Mouse (Mus musculus) Patski (cell line): ENCODE measurements around the gene Ano1. TPM values are rescaled to one million over a fixed set of nuclear protein-coding genes. Genes with fewer than 3 reads are reported as not detected.

Experiments
- ATAC-seq: fragments of 100-300 bp; one replicate; pipeline ENCODE4 v1.8.0; 2021
- CTCF ChIA-PET: fragments of 350-600 bp; sonication (Branson Sonifier 250); formaldehyde crosslinking; loops from one replicate; lab custom pipeline; 2022; ENCODE audit warnings: inconsistent platforms; lab: Charles Lee
- POLR2A ChIA-PET: fragments of 350-600 bp; sonication (Branson Sonifier 250); formaldehyde crosslinking; loops from one replicate; lab custom pipeline; 2022; ENCODE audit warnings: antibody characterized with exemption, inconsistent platforms; lab: Charles Lee
- DNase-seq: peaks from one replicate; pipeline ENCODE4 v3.0.0-alpha.2; 2011; ENCODE audit warnings: low read depth, low spot score
- H3K27me3 ChIP-seq: fragments of 371-371 bp; one replicate; pipeline ENCODE4 v1.5.1; 2021
- CTCF ChIP-seq: fragments of 100-300 bp; IDR thresholded peaks from one replicate; pipeline ENCODE4 v1.5.1; 2021
- in situ Hi-C: fragments of 300-500 bp; cut with MboI; formaldehyde crosslinking; loops from 3 replicates; pipeline ENCODE4 v1.11.1; 2018; ENCODE audit warnings: low pct_unique_long_range_greater_than_20kb, mixed read lengths
- polyA plus RNA-seq: library from polyadenylated mRNA; unstranded; gene quantifications from one replicate; pipeline ENCODE4 v1.2.3, GENCODE M21; 2021

Ano1 gene
- polyA plus RNA-seq, 1 experiment from 2014 or later, result 0.49 TPM

GRCm38 (mm10) chr7:144784176-144784575 lies 32.4 kb upstream of the Ano1 start:
- DNase-seq (no peak), ATAC-seq (no peak)
- no peak for TF ChIP-seq CTCF
- ChIA-PET POLR2A (no interaction called here), CTCF (interaction anchor here (2.9 kb wide), 1 partner anchor 197 kb away, joined by 12 read pairs; no protein-coding TSS in a partner anchor)
- peaks cover 20% of the 10 kb centered on the region for H3K27me3 ChIP-seq
- in situ Hi-C loops, result loop anchor here (5.0 kb wide), 1 partner anchor 113 kb away; the partner anchor contains the start of gene Fgf15

DNA sequence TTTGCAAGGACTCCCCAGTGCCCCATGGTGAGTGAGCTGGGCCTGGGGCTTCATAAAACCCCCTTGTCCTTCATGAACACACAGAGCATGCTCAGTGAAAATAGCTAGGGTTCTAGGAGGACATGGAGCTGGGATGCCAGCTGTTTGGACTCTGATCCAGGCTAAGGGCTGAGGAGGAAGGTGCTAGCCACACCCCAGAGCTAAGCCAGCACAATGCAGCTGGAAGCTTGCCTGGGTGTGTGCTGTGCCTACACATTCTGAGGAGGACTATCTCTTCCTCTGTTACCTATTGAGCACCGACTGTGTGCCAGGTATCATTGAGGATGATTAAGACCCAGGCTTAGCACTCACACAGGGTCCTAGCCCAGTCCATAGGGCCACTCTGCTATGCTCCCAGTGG lies 30.6 kb upstream of the Ano1 start:
- in situ Hi-C loops, result loop anchor here (5.0 kb wide), 1 partner anchor 115 kb away; the partner anchor contains the start of gene Fgf15
- DNase-seq, result no peak
- ChIA-PET CTCF (interaction anchor here (1.1 to 2.4 kb wide), 4 partner anchors 15 to 196 kb away, joined by 3 to 10 read pairs (median 7); no protein-coding TSS in a partner anchor), POLR2A (no interaction called here)
- peaks cover 20% of the 10 kb centered on the region for H3K27me3 ChIP-seq
- no peak for ATAC-seq
- TF ChIP-seq CTCF, result no peak

DNA sequence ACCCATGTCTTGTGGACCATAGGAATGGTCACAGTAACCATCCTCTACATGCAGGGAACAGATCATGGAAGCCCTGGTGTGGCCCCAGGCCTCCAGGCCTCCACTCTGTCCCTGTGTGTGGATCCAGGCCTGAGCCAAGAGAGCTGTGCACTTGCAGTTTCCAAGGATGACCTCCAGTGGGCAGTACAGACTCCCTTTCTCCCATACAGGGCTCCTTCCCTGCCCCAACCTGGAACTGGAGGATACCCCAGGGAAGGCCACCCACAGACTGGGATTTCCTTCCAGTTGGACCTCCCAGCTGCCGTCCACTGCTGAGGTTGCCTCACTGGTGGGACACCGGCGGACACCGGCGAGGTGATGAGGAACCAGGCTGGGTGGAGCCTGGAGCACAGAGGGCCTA lies 29.6 kb upstream of the Ano1 start:
- in situ Hi-C loops, result loop anchor here (5.0 kb wide), 1 partner anchor 116 kb away; the partner anchor contains the start of gene Fgf15
- ATAC-seq, result no peak
- ChIA-PET CTCF (interaction anchor here (1.0 to 2.4 kb wide), 4 partner anchors 15 to 195 kb away, joined by 3 to 10 read pairs (median 3); no protein-coding TSS in a partner anchor), POLR2A (no interaction called here)
- TF ChIP-seq CTCF, result no peak
- peaks cover 17% of the 10 kb centered on the region for H3K27me3 ChIP-seq
- DNase-seq, result no peak

DNA sequence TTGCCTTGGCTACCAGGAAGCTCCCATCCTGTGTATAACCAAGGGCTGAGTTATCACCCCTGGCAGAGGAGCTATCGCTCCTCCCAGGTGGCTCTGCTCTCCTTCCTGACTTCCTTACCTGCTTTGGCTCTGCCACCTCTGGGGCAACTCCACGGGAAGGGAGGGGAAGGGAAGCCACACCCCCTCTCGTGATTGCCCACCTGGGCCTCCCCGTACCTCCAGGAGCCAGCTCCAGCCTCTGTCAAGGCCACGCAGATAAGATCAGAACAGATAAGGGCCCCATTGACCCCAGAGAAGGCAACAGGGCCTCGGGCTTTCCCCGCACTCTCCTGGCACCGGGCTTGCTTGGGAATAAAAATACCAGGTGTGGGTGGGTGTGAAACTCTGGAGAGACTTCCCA lies 28.4 kb upstream of the Ano1 start:
- H3K27me3 ChIP-seq, result peaks cover 15% of the 10 kb centered on the region
- POLR2A ChIA-PET, result no interaction called here
- in situ Hi-C loops, result loop anchor here (5.0 kb wide), 1 partner anchor 117 kb away; the partner anchor contains the start of gene Fgf15
- no peak for DNase-seq
- CTCF ChIA-PET, result interaction anchor here (1.0 to 1.2 kb wide), 2 partner anchors 185 to 193 kb away, joined by 3 to 4 read pairs; no protein-coding TSS in a partner anchor
- ATAC-seq, result no peak
- TF ChIP-seq CTCF, result no peak

- CTCF ChIA-PET, result interaction anchor here (1.0 to 1.2 kb wide), 2 partner anchors 185 to 192 kb away, joined by 3 to 4 read pairs; no protein-coding TSS in a partner anchor
- no peak for TF ChIP-seq CTCF
- in situ Hi-C loops, result loop anchor here (5.0 kb wide), 2 partner anchors 118 to 192 kb away; partner anchors contain the start of gene Fgf15
- ATAC-seq (no peak), DNase-seq (no peak)
- POLR2A ChIA-PET, result no interaction called here
- peaks cover 15% of the 10 kb centered on the region for H3K27me3 ChIP-seq
Measured at GRCm38 (mm10) chr7:144779691-144780090, 27.9 kb upstream of the Ano1 start.

GRCm38 (mm10) chr7:144777805-144778204 lies 26.0 kb upstream of the Ano1 start:
- DNase-seq (peak; percentile 34), ATAC-seq (no peak)
- CTCF ChIA-PET, result interaction anchor here (1.4 to 6.5 kb wide), 5 partner anchors 10 to 193 kb away, joined by 3 to 56 read pairs (median 4); no protein-coding TSS in a partner anchor
- in situ Hi-C loops, result loop anchor here (5.0 kb wide), 1 partner anchor 191 kb away; no protein-coding TSS in a partner anchor
- POLR2A ChIA-PET, result no interaction called here
- TF ChIP-seq CTCF, result no peak
- peaks cover under 1% of the 10 kb centered on the region for H3K27me3 ChIP-seq

DNA sequence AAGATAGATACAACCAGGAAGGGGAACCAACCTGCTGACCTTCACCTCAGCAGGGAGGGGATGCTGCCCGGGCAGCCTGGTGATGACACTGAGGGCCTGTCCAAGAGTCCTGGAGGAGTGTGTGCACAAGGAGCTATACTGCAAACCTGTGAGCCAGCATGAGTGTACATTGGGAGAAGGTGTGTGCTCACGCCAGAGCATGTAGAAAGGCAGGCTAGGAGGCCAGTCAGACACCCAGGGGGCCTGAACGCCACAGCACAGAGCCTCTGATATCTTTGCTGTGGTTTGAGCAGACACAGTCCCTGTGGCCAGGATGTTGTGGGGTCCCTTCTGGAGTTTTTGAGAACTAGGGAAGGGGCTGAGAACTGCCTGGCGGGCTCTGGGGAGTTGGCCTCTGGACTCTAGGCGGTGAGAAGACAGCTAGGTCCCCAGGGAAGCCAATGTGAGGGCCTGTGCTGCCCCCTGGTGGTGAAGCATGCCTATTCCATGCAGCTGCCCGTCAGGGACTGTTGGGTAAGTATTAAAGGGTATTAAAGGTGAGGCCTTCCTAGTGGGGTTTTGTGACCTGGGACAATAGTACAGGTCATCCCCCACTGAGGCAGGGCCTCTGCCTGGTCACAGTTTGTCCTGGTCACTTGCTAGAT lies 24.2 kb upstream of the Ano1 start:
- ChIA-PET POLR2A (interaction anchor here (1.9 kb wide), 1 partner anchor 191 kb away, joined by 4 read pairs; no protein-coding TSS in a partner anchor), CTCF (interaction anchor here (0.9 to 6.5 kb wide), 8 partner anchors 9 to 191 kb away, joined by 3 to 56 read pairs (median 4); no protein-coding TSS in a partner anchor)
- TF ChIP-seq CTCF, result no peak
- in situ Hi-C loops, result loop anchor here (5.0 kb wide), 1 partner anchor 189 kb away; no protein-coding TSS in a partner anchor
- no peaks in the 10 kb centered on the region for H3K27me3 ChIP-seq
- DNase-seq (peak; percentile 25), ATAC-seq (peak; percentile 27)

DNA sequence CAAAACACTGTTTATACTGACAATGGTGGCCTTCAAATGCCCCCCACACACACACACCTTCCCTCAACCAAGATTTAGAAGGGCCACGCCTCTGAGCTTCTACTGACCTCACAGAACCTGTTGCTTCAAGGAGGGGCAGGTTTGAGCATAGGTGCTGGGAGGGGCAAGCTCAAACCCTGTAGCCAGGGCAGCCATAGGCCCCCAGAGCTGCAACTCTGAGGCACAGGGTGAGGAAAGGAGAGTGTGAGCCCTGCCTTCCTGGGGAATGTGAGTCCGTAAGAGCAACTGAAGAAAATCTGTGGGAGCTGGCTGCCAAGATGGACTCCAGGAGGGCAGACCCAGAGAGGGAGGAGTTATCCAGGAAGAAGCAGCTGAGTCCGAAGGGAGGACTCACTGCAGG lies 23.4 kb upstream of the Ano1 start:
- in situ Hi-C loops, result loop anchor here (5.0 kb wide), 1 partner anchor 188 kb away; no protein-coding TSS in a partner anchor
- no peak for ATAC-seq
- no peaks in the 10 kb centered on the region for H3K27me3 ChIP-seq
- ChIA-PET CTCF (interaction anchor here (0.9 to 6.5 kb wide), 6 partner anchors 8 to 190 kb away, joined by 3 to 56 read pairs (median 4); no protein-coding TSS in a partner anchor), POLR2A (interaction anchor here (1.9 kb wide), 1 partner anchor 190 kb away, joined by 4 read pairs; no protein-coding TSS in a partner anchor)
- TF ChIP-seq CTCF, result no peak
- no peak for DNase-seq

GRCm38 (mm10) chr7:144774283-144774682 lies 22.5 kb upstream of the Ano1 start:
- ATAC-seq (no peak), DNase-seq (no peak)
- in situ Hi-C loops, result loop anchor here (5.0 kb wide), 1 partner anchor 77 kb away; no protein-coding TSS in a partner anchor
- ChIA-PET POLR2A (interaction anchor here (1.9 kb wide), 1 partner anchor 189 kb away, joined by 4 read pairs; no protein-coding TSS in a partner anchor), CTCF (interaction anchor here (6.5 kb wide), 1 partner anchor 185 kb away, joined by 56 read pairs; no protein-coding TSS in a partner anchor)
- TF ChIP-seq CTCF, result no peak
- no peaks in the 10 kb centered on the region for H3K27me3 ChIP-seq

- in situ Hi-C loops, result loop anchor here (5.0 kb wide), 1 partner anchor 73 kb away; no protein-coding TSS in a partner anchor
- ATAC-seq (no peak), DNase-seq (no peak)
- no peak for TF ChIP-seq CTCF
- ChIA-PET CTCF (interaction anchor here (1.2 kb wide), 1 partner anchor 183 kb away, joined by 4 read pairs; no protein-coding TSS in a partner anchor), POLR2A (no interaction called here)
- H3K27me3 ChIP-seq, result no peaks in the 10 kb centered on the region
Measured at GRCm38 (mm10) chr7:144770116-144770515, 18.3 kb upstream of the Ano1 start.
